Mouse (Mus musculus): ENCODE measurements at regions not wholly inside any gene's neighbourhood (a gene's known extent, or its start where the extent isn't known, plus 50 kb on each side); places are given as distances from the start of the nearest gene placed in this dataset.

DNA sequence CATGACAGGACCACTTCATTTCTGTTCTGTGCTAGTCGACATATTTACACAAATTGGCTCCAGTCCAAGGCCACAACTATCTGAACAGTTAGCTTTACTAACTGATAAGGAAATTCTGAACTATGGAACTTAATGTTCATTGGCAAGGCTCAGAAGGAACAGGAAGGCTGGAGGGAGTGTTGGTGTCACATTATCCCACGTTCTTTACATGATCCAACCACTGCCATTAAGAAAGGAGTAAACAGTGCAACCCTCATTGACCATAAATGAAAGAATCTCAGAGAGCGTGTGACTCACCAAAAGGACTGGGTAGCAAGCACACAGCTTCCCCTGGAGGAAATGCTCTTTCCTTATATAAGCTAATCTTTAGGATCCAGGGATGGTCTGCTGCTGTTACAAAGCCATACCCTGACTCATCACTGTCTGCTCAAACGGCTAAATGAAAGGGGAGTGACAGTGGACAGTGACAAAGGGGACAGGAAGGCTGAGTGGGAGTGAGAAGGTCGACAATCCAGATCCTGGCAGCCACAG is 135.6 kb downstream of the Drd1 start:
- TF ChIP-seq POLR2A (IDR thresholded peaks at IDR 0.05; ENCODE audit: borderline replicate concordance, control insufficient read depth, low read depth, low read length) (no peak), CTCF (IDR thresholded peaks at IDR 0.05; ENCODE audit: control insufficient read depth, insufficient read depth, low read length) (no peak)
